Mouse (Mus musculus) heart, embryonic 11.5 days (tissue): ENCODE measurements around the gene Zfp811. TPM values are rescaled to one million over a fixed set of nuclear protein-coding genes. Genes with fewer than 3 reads are reported as not detected.
"Not testable (repeated sequence)": the region's sequence is repeated elsewhere in the genome, so short reads cannot be mapped to it uniquely, and the experiment has no call there.

ENCODE experiments used
- ATAC-seq: fragments of 200-750 bp; cut with Nextera tagmentation; replicated peaks from 2 replicates; pipeline ENCODE4 v1.8.0; 2017; ENCODE audit warnings: moderate library complexity; ENCODE audit not compliant: insufficient number of reproducible peaks, low FRiP score, low TSS enrichment
- H3K27ac ChIP-seq: fragments of 300-500 bp; sonication (generic); 2 replicates; pipeline ENCODE4 v1.5.1; 2014; ENCODE audit warnings: mild to moderate bottlenecking, low read depth, low read length
- H3K27me3 ChIP-seq: fragments of 300-500 bp; sonication (generic); 2 replicates; pipeline ENCODE4 v1.6.1; 2014; ENCODE audit warnings: mild to moderate bottlenecking, low read length, mixed read lengths; ENCODE audit not compliant: control insufficient read depth, insufficient read depth
- H3K36me3 ChIP-seq: fragments of 300-500 bp; sonication (generic); 2 replicates; pipeline ENCODE4 v1.6.1; 2014; ENCODE audit warnings: mild to moderate bottlenecking, low read length, moderate library complexity, mixed read lengths; ENCODE audit not compliant: control insufficient read depth, insufficient read depth
- H3K4me1 ChIP-seq: fragments of 300-500 bp; sonication (generic); 2 replicates; pipeline ENCODE4 v1.6.1; 2014; ENCODE audit warnings: low read length; ENCODE audit not compliant: control insufficient read depth, insufficient read depth
- H3K4me2 ChIP-seq: fragments of 300-500 bp; sonication (generic); 2 replicates; pipeline ENCODE4 v1.6.1; 2014; ENCODE audit warnings: mild to moderate bottlenecking, moderate library complexity
- H3K4me3 ChIP-seq: fragments of 300-500 bp; sonication (generic); 2 replicates; pipeline ENCODE4 v1.5.1; 2014; ENCODE audit warnings: low read depth, low read length
- H3K9ac ChIP-seq: fragments of 300-500 bp; sonication (generic); 2 replicates; pipeline ENCODE4 v1.6.1; 2014; ENCODE audit warnings: mild to moderate bottlenecking, low read depth, low read length, moderate library complexity
- H3K9me3 ChIP-seq: fragments of 300-500 bp; sonication (generic); replicated peaks from 2 replicates; pipeline ENCODE4 v1.6.1; 2016; ENCODE audit warnings: low read length; ENCODE audit not compliant: control insufficient read depth
- WGBS: fragments of 180-500 bp; shearing (Covaris S2); extraction: QIAGEN DNeasy Blood & Tissue Kit; methylation state at CpG from one replicate; pipeline ENCODE4 v1.1.7; 2014; ENCODE audit not compliant: insufficient replicate concordance; 5-methylcytosine and 5-hydroxymethylcytosine counted together
- polyA plus RNA-seq: library from polyadenylated mRNA; unstranded; fragments of >200 nt; fragmentation: Nextera tagmentation; extraction: Ambion mirVana; gene quantifications from 2 replicates; pipeline ENCODE4 v1.2.1, GENCODE M21; 2014

Gene Zfp811
- polyA plus RNA-seq: 1.00 and 2.1 TPM in 2 replicates

DNA sequence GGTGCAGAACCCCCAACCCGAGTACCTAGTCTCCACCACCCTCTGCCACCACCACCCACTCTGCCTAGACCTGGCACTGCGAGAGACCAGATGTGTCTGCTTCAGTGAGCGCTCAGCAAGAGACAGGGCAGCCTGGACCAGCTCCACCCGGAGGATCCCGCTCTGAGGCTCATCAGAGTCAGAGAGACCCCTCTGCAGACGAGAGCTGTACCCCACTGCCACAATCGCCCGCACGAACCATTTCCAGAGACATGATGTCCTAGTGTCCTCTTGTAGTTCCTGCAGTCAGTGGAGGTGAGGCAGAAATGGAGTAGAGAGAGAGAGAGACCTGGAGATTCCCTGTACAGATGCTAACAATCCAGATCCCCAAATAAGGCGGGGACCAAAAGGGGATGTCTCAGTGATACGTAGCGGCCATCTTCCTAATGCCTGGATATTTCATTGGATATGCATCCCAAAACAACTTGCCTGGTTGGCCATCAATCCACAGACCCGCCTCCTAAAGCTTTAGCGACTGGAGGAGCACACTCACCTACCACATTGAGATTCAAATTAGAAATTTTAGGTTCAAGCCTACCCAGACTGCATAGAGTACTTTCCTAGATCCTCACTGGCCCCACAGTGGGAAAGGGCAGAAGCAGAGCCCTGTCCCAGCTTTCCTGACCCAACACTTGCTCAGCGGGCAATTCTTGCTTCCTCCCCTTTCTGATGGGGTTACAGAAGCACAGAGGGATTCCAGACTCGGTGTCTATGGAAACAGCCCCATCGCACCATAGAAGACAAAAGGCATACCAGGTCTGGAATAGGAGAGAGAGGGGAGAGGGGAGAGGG lies at the start of gene Zfp811:
Zfp811 (minus strand) TSS at position 388 of the 831 bp plus-strand sequence.
- Histone ChIP-seq H3K4me2 (peak within 1 kb of the TSS; percentile 80), H3K4me1 (peaks cover 4% of the 10 kb centered on the region), H3K27ac (no peak within 1 kb of the TSS), H3K9ac (peak within 1 kb of the TSS; percentile 68), H3K9me3 (no peaks in the 10 kb centered on the region), H3K4me3 (peak within 1 kb of the TSS; percentile 55), H3K27me3 (no peaks in the 10 kb centered on the region), H3K36me3 (no peaks in the 10 kb centered on the region)
- WGBS: 2% methylated on average over 17 of the region's 17 CpGs
- ATAC-seq: no peak

DNA sequence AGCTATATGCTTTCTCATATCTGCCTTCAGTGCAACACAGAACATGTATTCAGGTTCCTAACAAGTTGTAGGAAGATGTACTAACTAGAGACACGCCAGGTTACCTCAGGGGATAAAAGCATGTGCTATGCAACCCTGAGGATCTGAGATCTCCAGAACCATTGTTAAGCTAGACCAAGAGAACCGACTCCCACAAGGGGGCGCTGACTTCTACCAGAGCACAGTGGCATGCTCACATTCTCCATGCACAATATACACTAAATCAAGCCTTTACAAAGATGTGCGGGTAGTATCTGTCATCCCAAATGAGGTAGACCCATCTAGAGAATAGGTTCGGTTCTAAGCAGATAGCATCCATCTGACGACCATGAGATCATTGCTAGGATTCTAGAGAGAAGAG lies 47.0 kb upstream of the Zfp811 start:
- H3K27ac ChIP-seq, H3K36me3 ChIP-seq, H3K27me3 ChIP-seq, H3K4me1 ChIP-seq, H3K4me3 ChIP-seq, H3K9ac ChIP-seq, H3K4me2 ChIP-seq, H3K9me3 ChIP-seq, ATAC-seq: not testable (repeated sequence)
- 48% methylated on average over 2 of the region's 6 CpGs for WGBS

DNA sequence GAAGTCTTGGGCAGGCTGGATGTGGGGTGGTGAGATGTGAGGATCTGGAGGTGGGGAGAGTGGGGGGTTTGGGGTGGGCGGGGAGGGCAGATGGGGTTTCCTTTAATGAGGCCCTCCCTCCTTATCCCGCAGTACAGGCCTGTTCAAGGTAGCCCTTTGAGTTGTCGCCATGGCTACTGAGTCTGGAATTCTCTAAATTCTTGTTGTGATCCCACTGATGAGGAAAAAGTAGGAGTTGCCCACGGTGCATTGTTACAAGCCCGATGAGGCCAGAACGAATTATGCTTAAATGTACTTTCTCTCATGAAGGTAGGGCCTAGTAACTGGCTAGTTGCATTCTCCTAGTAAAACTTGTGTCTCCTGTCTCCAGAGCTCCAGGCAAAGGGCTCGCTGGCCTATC lies 41.9 kb upstream of the Zfp811 start:
- no peaks in the 10 kb centered on the region for H3K4me1 ChIP-seq
- H3K36me3 ChIP-seq: no peaks in the 10 kb centered on the region
- H3K9ac ChIP-seq: no peak overlapping the region
- WGBS: 56% methylated on average over 7 of the region's 7 CpGs
- no peaks in the 10 kb centered on the region for H3K27me3 ChIP-seq
- H3K9me3 ChIP-seq: no peaks in the 10 kb centered on the region
- no peak overlapping the region for H3K4me2 ChIP-seq
- no peak for ATAC-seq
- no peak overlapping the region for H3K27ac ChIP-seq
- no peak overlapping the region for H3K4me3 ChIP-seq

DNA sequence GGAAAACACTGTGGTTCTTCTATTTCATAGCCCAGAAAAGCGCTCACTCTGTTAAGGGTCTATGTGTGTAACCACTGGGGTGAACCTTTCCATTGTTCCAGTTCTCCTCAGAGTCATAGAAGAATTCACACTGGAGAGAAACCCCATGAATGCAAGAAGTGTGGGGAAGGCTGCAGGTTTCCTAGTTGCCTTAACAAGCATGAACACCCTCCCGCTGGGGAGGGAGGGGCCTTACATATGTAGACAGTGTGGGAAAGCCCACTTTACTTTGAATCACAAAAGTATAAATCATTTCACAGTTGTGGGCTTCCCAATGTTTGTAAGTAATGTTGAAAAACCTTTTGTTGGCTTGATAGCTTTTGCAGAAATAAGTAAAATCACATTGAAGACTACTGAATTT lies 31.7 kb upstream of the Zfp811 start:
- Histone ChIP-seq H3K36me3 (no peaks in the 10 kb centered on the region), H3K4me2 (no peak overlapping the region), H3K4me3 (no peak overlapping the region), H3K4me1 (no peaks in the 10 kb centered on the region; the same call in 1 of the 2 replicates), H3K27ac (no peak overlapping the region), H3K9ac (no peak overlapping the region), H3K27me3 (no peaks in the 10 kb centered on the region), H3K9me3 (peaks cover 5% of the 10 kb centered on the region; the same call in 1 of the 2 replicates)
- no peak for ATAC-seq
- WGBS: 86% methylated on average over 2 of the region's 2 CpGs

DNA sequence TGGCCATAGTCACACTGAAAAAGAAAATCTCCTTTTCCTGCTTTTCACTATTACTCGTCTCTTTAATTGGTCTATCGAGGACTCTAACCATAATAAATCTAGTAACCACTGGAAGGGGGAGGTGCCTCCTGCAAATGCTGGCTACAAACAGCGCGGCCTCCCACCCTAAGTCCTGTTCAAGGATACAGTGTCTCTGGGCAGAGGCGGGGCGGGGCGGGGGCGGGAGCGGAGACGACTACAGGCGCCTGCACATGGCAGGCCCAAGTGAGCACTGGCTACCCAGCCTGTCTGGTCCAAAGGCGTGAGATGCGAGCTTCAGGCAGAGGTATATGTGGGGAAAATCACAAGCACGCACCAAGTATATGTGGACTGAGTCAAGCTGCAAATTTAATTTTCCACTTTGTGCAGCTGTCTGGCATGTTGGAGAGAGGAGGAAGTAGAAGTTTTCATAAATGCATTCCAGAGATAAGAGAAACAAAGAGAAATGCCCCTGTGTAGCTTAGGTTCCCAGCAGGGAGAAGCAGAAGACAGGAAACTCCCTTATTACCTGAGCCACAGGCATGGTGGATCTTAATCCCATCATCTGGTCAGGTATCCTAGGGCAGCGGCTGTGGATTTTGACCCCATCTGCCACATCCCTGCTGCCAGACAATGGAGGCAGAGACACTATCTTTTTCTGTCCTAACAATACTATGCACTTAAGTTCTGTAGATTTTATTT lies 29.5 kb upstream of the Zfp811 start:
- no peak overlapping the region; the same call in 1 of the 2 replicates for H3K9ac ChIP-seq
- peak; percentile 39; the same call in 1 of the 2 replicates for ATAC-seq
- 37% methylated on average over 15 of the region's 15 CpGs for WGBS
- no peak overlapping the region for H3K27ac ChIP-seq
- H3K4me2 ChIP-seq: peak overlapping the region; percentile 2; the same call in 1 of the 2 replicates
- H3K4me3 ChIP-seq: no peak overlapping the region
- no peaks in the 10 kb centered on the region for H3K27me3 ChIP-seq
- peaks cover 5% of the 10 kb centered on the region; the same call in 1 of the 2 replicates for H3K9me3 ChIP-seq
- no peaks in the 10 kb centered on the region; the same call in 1 of the 2 replicates for H3K4me1 ChIP-seq
- H3K36me3 ChIP-seq: no peaks in the 10 kb centered on the region

DNA sequence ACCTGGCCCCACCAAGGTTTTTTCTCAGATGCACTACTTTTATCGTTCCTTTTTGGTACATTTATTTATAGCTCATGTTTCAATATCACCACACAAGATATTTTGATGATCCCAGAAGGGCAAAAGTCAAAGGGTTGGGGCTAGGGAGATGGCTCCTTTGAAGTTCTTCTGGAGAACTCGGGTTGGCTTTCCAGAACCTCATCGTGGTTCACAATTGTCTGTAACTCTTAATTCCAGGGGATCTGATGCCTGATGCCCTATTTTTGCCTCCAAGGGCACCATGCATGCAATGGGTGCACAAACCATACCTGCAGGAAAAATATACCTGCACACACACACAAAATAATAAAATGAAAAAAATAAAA lies 20.7 kb upstream of the Zfp811 start:
- H3K36me3 ChIP-seq: peaks cover 5% of the 10 kb centered on the region; the same call in 1 of the 2 replicates
- peaks cover 6% of the 10 kb centered on the region; the same call in 1 of the 2 replicates for H3K4me1 ChIP-seq
- no peak overlapping the region for H3K9ac ChIP-seq
- H3K4me2 ChIP-seq: peak overlapping the region; percentile 76
- no peak for ATAC-seq
- WGBS: 35% methylated on average over 3 of the region's 3 CpGs
- peak overlapping the region; percentile 89 for H3K4me3 ChIP-seq
- H3K9me3 ChIP-seq: no peaks in the 10 kb centered on the region
- H3K27ac ChIP-seq: no peak overlapping the region
- no peaks in the 10 kb centered on the region for H3K27me3 ChIP-seq

DNA sequence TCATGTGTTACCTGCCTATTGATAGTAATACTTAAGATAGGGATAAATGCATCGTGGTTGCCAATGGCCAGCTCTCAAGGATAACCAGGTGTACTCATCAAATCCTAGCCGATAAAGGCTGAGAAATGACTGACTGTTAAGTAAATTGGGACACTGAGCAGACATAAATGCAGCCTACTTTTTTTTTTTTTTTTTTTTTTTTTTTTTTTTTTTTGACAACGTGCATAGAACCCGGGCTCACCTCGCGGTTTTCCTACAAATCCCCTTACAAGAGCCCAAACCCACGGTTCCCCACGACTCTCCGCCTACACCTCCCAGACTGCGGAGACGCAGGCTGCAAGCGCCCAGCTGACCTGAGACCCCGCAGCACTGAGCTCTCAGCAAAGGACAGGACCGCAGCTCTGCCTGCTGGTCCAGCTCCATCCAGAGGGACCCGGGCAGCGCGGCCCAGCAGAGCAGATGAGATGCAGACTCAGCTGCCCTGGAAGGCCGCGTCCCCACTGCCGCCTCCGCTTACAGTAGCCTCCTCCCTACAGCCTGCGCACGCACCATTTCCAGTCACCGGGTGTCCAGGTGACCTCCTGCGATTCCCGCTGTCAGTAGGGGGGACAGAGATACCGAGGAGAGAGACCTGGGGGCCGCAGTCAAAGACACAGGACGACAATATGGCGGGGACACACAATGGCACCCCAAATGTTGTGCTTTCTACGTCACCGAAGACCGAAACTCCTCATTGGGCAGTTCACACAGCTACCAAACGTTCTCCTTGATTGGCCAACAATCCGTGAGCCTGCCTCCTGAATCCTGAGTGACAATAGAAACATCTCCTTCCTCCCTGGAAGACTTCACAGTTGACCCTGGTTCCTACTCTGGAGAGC lies 20.0 kb upstream of the Zfp811 start, which contains the start of gene Zfp799:
Zfp799 (minus strand) TSS at position 722 of the 878 bp plus-strand sequence.
- ATAC-seq: peak; percentile 85
- peaks cover 6% of the 10 kb centered on the region; the same call in 1 of the 2 replicates for H3K4me1 ChIP-seq
- H3K4me2 ChIP-seq: peak within 1 kb of the TSS; percentile 76
- no peaks in the 10 kb centered on the region for H3K9me3 ChIP-seq
- H3K36me3 ChIP-seq: peaks cover 5% of the 10 kb centered on the region; the same call in 1 of the 2 replicates
- 3% methylated on average over 35 of the region's 35 CpGs for WGBS
- H3K27ac ChIP-seq: peak within 1 kb of the TSS; percentile 75
- no peaks in the 10 kb centered on the region for H3K27me3 ChIP-seq
- H3K9ac ChIP-seq: peak within 1 kb of the TSS; percentile 94
- peak within 1 kb of the TSS; percentile 89 for H3K4me3 ChIP-seq
